Mouse (Mus musculus) ovary, adult 2 months (tissue): ENCODE data around the gene Zfp689. TPM values are rescaled to one million over a fixed set of nuclear protein-coding genes. Genes with fewer than 3 reads are reported as not detected.

Experiments used
- polyA plus RNA-seq: library from polyadenylated mRNA; depleted of rRNA; stranded (reverse); fragments of >200 nt; gene quantifications from 2 replicates; pipeline ENCODE4 v1.2.3, GENCODE M21; 2012; rRNA removed

Gene Zfp689
- 8.0 and 9.3 TPM in 2 replicates for polyA plus RNA-seq

DNA sequence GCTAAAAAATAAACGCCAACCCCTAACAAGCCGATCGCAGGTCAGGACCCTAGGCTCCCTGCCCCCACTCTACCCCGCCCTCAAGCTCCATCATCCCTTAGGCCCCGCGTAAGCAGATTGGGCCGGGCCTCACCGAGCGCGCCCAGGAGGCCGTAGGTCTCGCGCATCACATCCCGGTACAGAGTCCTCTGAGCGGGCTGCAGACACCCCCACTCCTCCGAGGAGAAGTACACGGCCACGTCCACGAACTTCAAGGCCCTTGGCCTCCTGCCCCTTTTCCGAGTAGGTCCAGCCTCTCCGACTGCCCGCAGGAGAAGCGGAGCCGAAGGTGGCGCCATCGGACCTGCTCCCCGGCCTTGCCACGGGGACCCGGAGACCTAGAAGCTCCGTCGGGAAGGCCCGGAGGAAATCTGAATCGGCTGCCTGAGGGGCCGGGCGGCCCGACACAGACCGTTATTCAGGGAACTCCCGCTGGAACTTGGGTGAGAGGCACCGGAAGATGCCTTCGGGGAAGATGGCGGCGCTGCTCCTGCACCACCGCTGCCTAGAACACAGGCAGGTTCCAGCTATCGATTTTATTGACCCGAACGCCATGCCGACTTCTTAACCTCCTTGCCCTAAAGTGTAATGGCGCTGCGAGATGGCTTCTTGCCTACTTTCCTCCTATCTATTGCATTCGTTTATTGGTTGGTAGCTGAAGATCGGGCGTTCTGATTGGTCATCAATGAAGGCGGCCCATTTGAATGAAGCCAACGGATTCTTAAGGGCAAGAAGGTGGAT, at the start of gene Zfp689:
Gene Zfp689, minus strand, starts transcription at position 638 of the 780 bp plus-strand sequence.

DNA sequence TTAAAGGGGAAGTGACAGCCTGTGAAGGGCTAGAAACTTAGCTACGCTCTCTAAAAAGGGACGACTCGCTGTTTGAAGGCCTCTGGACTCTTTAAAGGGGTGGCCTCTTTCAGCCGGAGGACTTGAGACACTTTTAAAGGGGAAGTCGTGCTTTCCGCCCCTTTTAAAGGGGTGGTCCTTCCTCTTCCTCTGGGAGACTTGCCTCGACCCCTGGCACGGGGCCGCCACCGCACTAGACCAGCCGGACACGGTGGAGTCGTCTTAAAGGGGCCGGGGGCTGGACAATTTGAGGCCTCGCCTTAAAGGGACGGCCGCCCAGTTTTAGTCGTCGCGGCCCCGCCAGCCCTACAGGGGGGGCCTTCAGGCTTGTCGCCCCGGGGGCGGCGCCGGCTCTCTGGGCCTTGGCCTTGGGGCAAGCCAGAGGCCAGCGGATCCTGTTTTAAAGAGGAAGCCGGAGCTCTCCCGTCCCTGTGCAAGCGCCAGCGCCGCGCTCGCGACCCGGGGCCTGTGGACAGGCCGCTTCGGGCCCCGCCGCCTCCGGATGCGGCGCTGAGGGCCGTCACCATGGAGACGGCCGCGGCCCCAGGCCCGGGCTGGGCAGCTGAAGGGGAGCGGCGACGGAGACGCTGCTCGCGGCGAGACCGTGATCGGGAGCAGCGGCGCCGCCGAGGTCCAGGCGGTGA, 29.8 kb upstream of the Zfp689 start, which contains the start of gene Fbrs:
Gene Fbrs, plus strand, starts transcription at position 565 of the 683 bp plus-strand sequence.

DNA sequence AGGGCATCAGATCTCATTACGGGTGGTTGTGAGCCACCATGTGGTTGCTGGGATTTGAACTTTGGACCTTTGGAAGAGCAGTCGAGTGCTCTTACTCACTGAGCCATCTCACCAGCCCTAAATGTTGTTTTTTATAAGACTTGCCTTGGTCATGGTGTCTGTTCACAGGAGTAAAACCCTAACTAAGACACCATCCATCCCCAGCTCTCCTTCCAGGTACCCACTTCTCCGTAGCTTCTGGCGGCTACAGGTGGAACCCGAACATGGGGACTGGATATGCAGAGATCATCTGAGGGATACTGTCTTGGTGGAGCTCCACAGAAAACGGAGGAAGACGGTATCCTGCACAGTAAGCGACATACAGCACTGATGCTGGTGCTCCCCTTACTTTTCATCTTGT, 10.4 kb upstream of the Zfp689 start, which contains the start of gene Prr14:
Gene Prr14, plus strand, starts transcription at position 301 of the 400 bp plus-strand sequence.

DNA sequence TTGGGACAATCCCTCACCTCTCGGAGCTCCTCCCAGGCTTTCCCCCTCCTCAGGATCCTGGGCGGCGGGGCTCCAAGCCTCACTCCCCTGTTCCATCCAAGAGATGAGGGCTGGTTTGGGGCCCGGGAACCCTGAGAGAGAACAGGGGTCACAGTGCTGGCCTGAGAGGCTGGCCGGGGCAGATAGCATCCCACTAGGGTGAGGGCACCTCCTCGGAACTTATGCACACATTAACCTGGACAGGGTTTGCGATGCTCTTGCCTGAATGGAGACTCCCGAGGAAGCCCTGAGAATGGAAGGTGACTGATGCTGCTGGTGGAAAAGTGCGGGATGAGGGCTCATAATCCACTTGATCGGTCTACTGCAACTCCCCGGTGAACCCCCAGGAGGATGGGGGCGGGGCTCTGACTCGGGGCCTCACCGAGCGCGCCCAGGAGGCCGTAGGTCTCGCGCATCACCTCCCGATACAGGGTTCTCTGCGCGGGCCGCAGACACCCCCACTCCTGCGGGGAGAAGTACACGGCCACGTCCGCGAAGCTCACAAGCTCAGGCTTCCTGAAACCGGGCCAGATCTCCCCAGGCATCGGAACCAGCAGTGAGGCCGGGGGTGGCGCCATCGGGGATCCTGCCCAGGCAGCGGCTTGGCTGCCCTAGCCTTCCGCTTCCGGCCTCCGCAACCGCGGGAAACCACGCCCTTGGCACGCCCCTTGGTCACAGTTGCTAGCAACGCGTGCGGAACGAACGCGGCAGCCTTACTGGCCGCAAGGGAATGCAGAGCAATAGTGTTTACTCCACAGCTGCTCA, 27.4 kb downstream of the Zfp689 start, which contains the start of gene Zfp688:
Gene Zfp688, minus strand, starts transcription at position 681 of the 804 bp plus-strand sequence.

DNA sequence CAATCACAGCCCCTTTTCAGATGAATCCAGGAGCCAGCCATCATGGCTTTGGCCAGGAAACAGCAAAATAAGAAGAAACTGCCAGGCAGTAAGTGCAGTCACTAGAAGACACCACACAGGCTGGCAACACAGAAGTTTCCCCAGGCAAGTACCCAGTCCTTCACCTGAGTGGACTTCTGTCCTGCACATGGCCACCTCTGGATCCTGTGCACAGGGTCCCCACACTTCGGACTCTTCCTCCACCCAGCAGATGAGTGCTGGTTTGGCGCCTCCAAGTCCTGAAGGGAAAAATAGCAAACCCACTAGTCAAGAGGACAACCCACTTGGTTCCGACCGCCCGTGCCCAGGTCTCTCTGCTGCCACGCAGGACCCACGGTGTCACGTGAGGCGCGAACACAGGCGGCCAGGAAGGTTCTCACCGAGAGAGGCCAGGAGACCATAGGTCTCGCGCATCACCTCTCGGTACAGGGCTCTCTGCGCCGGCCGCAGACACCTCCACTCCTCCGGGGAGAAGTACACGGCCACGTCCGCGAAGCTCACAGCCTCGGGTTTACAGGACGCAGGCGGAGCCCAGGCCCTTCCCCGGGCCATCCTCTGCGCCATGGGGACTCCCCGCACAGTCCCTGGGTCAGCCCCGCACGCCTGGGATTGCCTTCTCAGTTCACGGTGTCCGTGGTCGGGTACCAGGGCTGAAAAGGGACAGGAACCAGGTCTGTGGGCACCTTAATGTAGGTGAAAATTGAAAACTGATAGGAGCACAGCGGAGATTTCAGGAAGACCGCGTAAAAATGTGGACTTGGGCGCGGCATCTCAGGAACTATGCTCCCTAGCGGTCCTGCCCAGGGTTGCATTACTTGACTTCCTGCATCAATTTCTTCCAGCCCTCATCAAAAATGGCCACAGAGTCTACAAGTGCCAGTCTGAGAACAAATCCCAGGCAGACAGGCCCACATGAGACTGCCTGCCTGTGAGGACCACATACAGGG, 42.7 kb downstream of the Zfp689 start, which contains the start of gene Zfp764:
Gene Zfp764, minus strand, starts transcription at position 821 of the 986 bp plus-strand sequence.

DNA sequence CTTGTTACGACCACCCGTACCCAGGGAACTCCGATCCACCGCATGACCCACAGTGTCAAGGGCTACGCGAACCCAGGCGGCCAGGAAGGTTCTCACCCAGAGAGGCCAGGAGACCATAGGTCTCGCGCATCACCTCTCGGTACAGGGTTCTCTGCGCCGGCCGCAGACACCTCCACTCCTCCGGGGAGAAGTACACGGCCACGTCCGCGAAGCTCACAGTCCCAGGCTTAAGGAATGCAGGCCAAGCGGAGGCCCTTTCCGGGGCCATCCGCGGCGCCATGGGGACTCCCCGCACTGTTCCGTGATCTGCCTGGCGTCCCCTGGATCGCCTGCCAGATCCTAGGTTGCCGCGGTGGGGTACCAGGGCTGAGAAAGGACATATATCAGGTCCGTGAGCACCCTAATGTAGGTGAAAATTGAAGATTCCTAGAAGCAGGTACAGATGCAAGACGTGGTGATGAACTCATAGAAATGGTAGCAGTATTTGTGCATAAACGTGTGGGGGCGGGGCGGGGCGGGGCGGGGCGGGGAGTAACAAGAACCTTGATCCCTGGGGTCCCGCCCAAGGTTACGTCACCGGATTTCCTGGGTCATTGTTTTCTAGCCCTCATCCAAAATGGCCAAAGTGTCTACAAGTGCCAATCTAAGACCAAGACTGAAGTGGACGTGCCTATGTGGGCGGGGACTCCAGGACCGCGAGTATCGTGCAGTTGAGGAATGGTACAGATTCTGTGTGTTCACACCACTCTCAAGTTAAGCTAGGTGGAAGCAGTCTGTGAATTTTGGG, 55.6 kb downstream of the Zfp689 start, which contains the start of gene E430018J23Rik:
Gene E430018J23Rik, minus strand, starts transcription at position 473 of the 787 bp plus-strand sequence.

Other genes with a start within 250 kb of the Zfp689 start
- gene Tbc1d10b, start 240.7 kb downstream of the Zfp689 start, polyA plus RNA-seq: 37.8 and 46.0 TPM in 2 replicates
- gene Mylpf, start 240.3 kb downstream of the Zfp689 start, polyA plus RNA-seq: 0.89 and 1.2 TPM in 2 replicates
- gene Zfp553, start 216.1 kb downstream of the Zfp689 start, polyA plus RNA-seq: 30.4 and 32.0 TPM in 2 replicates
- 13.9 and 22.8 TPM in 2 replicates for gene Sept1, start 216.0 kb downstream of the Zfp689 start, polyA plus RNA-seq
- 290 and 471 TPM in 2 replicates for gene Zfp771, start 204.9 kb downstream of the Zfp689 start, polyA plus RNA-seq
- gene Dctpp1, start 188.4 kb downstream of the Zfp689 start, polyA plus RNA-seq: 82.3 and 102 TPM in 2 replicates
- gene Sephs2, start 175.1 kb downstream of the Zfp689 start, polyA plus RNA-seq: 19.5 and 24.6 TPM in 2 replicates
- gene Itgal, start 152.9 kb downstream of the Zfp689 start, polyA plus RNA-seq: 4.3 and 4.5 TPM in 2 replicates
- 48.6 and 54.8 TPM in 2 replicates for gene Zfp768, start 103.6 kb downstream of the Zfp689 start, polyA plus RNA-seq
- gene Zfp747, start 73.1 kb downstream of the Zfp689 start, polyA plus RNA-seq: 9.1 and 10.7 TPM in 2 replicates
- gene 9130019O22Rik, start 62.0 kb downstream of the Zfp689 start, polyA plus RNA-seq: 4.5 and 4.6 TPM in 2 replicates
- 7.9 and 11.6 TPM in 2 replicates for gene E430018J23Rik, start 55.5 kb downstream of the Zfp689 start, polyA plus RNA-seq
- gene Zfp764, start 42.3 kb downstream of the Zfp689 start, polyA plus RNA-seq: 7.0 and 8.5 TPM in 2 replicates
- 34.3 and 36.2 TPM in 2 replicates for gene Zfp688, start 27.1 kb downstream of the Zfp689 start, polyA plus RNA-seq
- 62.6 and 76.9 TPM in 2 replicates for gene Prr14, start 10.5 kb upstream of the Zfp689 start, polyA plus RNA-seq
- 21.3 and 27.7 TPM in 2 replicates for gene Fbrs, start 30.0 kb upstream of the Zfp689 start, polyA plus RNA-seq
- 33.9 and 44.8 TPM in 2 replicates for gene Srcap, start 62.8 kb upstream of the Zfp689 start, polyA plus RNA-seq
- 13.3 and 15.7 TPM in 2 replicates for gene Gm42715, start 70.4 kb upstream of the Zfp689 start, polyA plus RNA-seq
- gene Tmem265, start 112.2 kb upstream of the Zfp689 start, polyA plus RNA-seq: 0.75 and 3.4 TPM in 2 replicates
- gene Phkg2, start 124.2 kb upstream of the Zfp689 start, polyA plus RNA-seq: 62.0 and 70.8 TPM in 2 replicates
- 11.7 and 13.2 TPM in 2 replicates for gene Ccdc189, start 139.4 kb upstream of the Zfp689 start, polyA plus RNA-seq
- 33.5 and 34.1 TPM in 2 replicates for gene Rnf40, start 139.6 kb upstream of the Zfp689 start, polyA plus RNA-seq
- gene Zfp629, start 166.6 kb upstream of the Zfp689 start, polyA plus RNA-seq: 21.3 and 22.4 TPM in 2 replicates